Mouse (Mus musculus): ENCODE results near the gene Uqcrh.
A peak's percentile ranks its signal among the peaks of the same experiment; 100 is the strongest.

Gene Uqcrh

GRCm38 (mm10) chr4:116053399-116053961 lies 21.4 kb downstream of the Uqcrh start, which contains the start of gene Nsun4:
Nsun4 (minus strand) TSS chr4:116053876.
- peak; percentile 82 for DNase-seq (ENCODE audit: low spot score)

GRCm38 (mm10) chr4:116052526-116053293 lies 22.2 kb downstream of the Uqcrh start:
- no peak for DNase-seq (ENCODE audit: low spot score)

GRCm38 (mm10) chr4:116049211-116049610 lies 25.7 kb downstream of the Uqcrh start:
- DNase-seq (ENCODE audit: low spot score) = no peak

- DNase-seq (ENCODE audit: low spot score) = no peak
Measured at GRCm38 (mm10) chr4:116048130-116048920, 26.5 kb downstream of the Uqcrh start.

- no peak for DNase-seq (ENCODE audit: low spot score)
Measured at GRCm38 (mm10) chr4:116047681-116048080, 27.2 kb downstream of the Uqcrh start.

- DNase-seq (ENCODE audit: low spot score) = no peak
Measured at GRCm38 (mm10) chr4:116046604-116047003, 28.3 kb downstream of the Uqcrh start.

- DNase-seq (ENCODE audit: low spot score) = no peak
Measured at GRCm38 (mm10) chr4:116042186-116042585, 32.7 kb downstream of the Uqcrh start.

- DNase-seq (ENCODE audit: low spot score) = no peak
Measured at GRCm38 (mm10) chr4:116040466-116040865, 34.4 kb downstream of the Uqcrh start.

- DNase-seq (ENCODE audit: low spot score) = no peak
Measured at GRCm38 (mm10) chr4:116033374-116033773, 41.5 kb downstream of the Uqcrh start.

GRCm38 (mm10) chr4:116032906-116033305 lies 42.0 kb downstream of the Uqcrh start:
- no peak for DNase-seq (ENCODE audit: low spot score)

GRCm38 (mm10) chr4:116017902-116018746 lies 56.7 kb downstream of the Uqcrh start, which contains the start of gene Faah:
Faah (minus strand) TSS chr4:116017926.
- no peak for DNase-seq (ENCODE audit: low spot score)

GRCm38 (mm10) chr4:116017300-116017901 lies 57.5 kb downstream of the Uqcrh start:
- peak; percentile 66 for DNase-seq (ENCODE audit: low spot score)

Data from urinary bladder, postnatal 25 days (tissue).